Mouse (Mus musculus): Measurements from ENCODE around the gene Cmip.

GRCm38 (mm10) chr8:117252650-117253049 is 4.2 kb upstream of the Cmip start:
- TF ChIP-seq POLR2A (IDR thresholded peaks at IDR 0.05; ENCODE audit: insufficient read length, low read depth) (no peak), MYOG (IDR thresholded peaks at IDR 0.05; ENCODE audit: control insufficient read depth in 1 of 3, insufficient read depth in 1 of 3, insufficient read length in 2 of 3, low read depth in 2 of 3) (no peak), MYOD1 (IDR thresholded peaks at IDR 0.05; ENCODE audit: control insufficient read depth in 1 of 3, insufficient read length in 2 of 3, low read depth in 2 of 3) (no peak), CEBPB (IDR thresholded peaks at IDR 0.05; ENCODE audit: insufficient read depth, poor library complexity, severe bottlenecking) (no peak), REST (IDR thresholded peaks at IDR 0.05; ENCODE audit: insufficient read depth, insufficient read length) (no peak), E2F4 (IDR thresholded peaks at IDR 0.05; ENCODE audit: insufficient read depth) (no peak), POLR2AphosphoS2 (IDR thresholded peaks at IDR 0.05; ENCODE audit: insufficient read length, low read depth) (no peak), MAX (IDR thresholded peaks at IDR 0.05; ENCODE audit: low read depth) (no peak), TCF3 (IDR thresholded peaks at IDR 0.05; ENCODE audit: insufficient read length, low read depth) (no peak)
